Mouse (Mus musculus) megakaryocyte progenitor cell, adult 5-6 weeks (primary cell): ENCODE measurements around the gene Atp2b2. TPM values are rescaled to one million over a fixed set of nuclear protein-coding genes. Genes with fewer than 3 reads are reported as not detected.
"Not testable (repeated sequence)": the region's sequence is repeated elsewhere in the genome, so short reads cannot be mapped to it uniquely, and the experiment has no call there.

Experiments used
- ATAC-seq: replicated peaks from 2 replicates; pipeline ENCODE4 v1.8.0; 2016; ENCODE audit warnings: mild to moderate bottlenecking, moderate TSS enrichment, inconsistent platforms; ENCODE audit not compliant: poor library complexity
- total RNA-seq, 2 experiments: library from RNA; stranded (forward) in 1 of 2; stranded (reverse) in 1 of 2; fragments of 157-497, 149-512 nt in 1 of 2; fragments of 200-1000 nt in 1 of 2; gene quantifications; 2 replicates each; pipeline versions ENCODE4 v1.2.3 to v1.2.4; 2015 to 2017

Gene Atp2b2
- total RNA-seq, 2 experiments from 2014 or later: not detected

GRCm38 (mm10) chr6:113737318-113738046 lies 304.9 kb downstream of the Atp2b2 start:
- ATAC-seq: no peak

- ATAC-seq: no peak
Observed at GRCm38 (mm10) chr6:113731296-113731695, 311.1 kb downstream of the Atp2b2 start.

GRCm38 (mm10) chr6:113728181-113728580 lies 314.2 kb downstream of the Atp2b2 start:
- no peak for ATAC-seq

GRCm38 (mm10) chr6:113721061-113721460 lies 321.4 kb downstream of the Atp2b2 start:
- no peak for ATAC-seq

GRCm38 (mm10) chr6:113719878-113720277 lies 322.5 kb downstream of the Atp2b2 start, which contains the start of gene Ghrl:
TSS of gene Ghrl (minus strand) at chr6:113719880.
- no peak for ATAC-seq

- no peak for ATAC-seq
Observed at GRCm38 (mm10) chr6:113717541-113717940, 324.9 kb downstream of the Atp2b2 start.

- no peak for ATAC-seq
Observed at GRCm38 (mm10) chr6:113714797-113715196, 327.6 kb downstream of the Atp2b2 start.

- ATAC-seq: peak; percentile 70
Observed at GRCm38 (mm10) chr6:113714276-113714675, 328.1 kb downstream of the Atp2b2 start.

- ATAC-seq: not testable (repeated sequence)
Observed at GRCm38 (mm10) chr6:113713389-113713788, 329.0 kb downstream of the Atp2b2 start.

GRCm38 (mm10) chr6:113712718-113713117 lies 329.7 kb downstream of the Atp2b2 start:
- ATAC-seq: no peak

GRCm38 (mm10) chr6:113697222-113698205 lies 344.9 kb downstream of the Atp2b2 start:
- ATAC-seq: no peak

- peak; percentile 85 for ATAC-seq
Observed at GRCm38 (mm10) chr6:113696582-113697221, 345.7 kb downstream of the Atp2b2 start, which contains the start of gene Tatdn2. TSS of gene Tatdn2 (plus strand) at chr6:113697050.

GRCm38 (mm10) chr6:113695766-113696355 lies 346.6 kb downstream of the Atp2b2 start:
- no peak for ATAC-seq

GRCm38 (mm10) chr6:113695203-113695602 lies 347.2 kb downstream of the Atp2b2 start:
- no peak for ATAC-seq

Other genes starting within 250 kb of the Atp2b2 start
- gene Slc6a11, start 88.6 kb upstream of the Atp2b2 start, total RNA-seq (2015): not detected in 2 replicates
- gene Slc6a11, start 88.6 kb upstream of the Atp2b2 start, total RNA-seq (2017): not detected in 2 replicates
- not detected in 2 replicates for gene Slc6a1, start 240.0 kb upstream of the Atp2b2 start, total RNA-seq (2015)
- gene Slc6a1, start 240.0 kb upstream of the Atp2b2 start, total RNA-seq (2017): not detected in 2 replicates